Mouse (Mus musculus): ENCODE results near the gene Coro7.
"Not testable (repeated sequence)": the region's sequence is repeated elsewhere in the genome, so short reads cannot be mapped to it uniquely, and the experiment has no call there.

DNA sequence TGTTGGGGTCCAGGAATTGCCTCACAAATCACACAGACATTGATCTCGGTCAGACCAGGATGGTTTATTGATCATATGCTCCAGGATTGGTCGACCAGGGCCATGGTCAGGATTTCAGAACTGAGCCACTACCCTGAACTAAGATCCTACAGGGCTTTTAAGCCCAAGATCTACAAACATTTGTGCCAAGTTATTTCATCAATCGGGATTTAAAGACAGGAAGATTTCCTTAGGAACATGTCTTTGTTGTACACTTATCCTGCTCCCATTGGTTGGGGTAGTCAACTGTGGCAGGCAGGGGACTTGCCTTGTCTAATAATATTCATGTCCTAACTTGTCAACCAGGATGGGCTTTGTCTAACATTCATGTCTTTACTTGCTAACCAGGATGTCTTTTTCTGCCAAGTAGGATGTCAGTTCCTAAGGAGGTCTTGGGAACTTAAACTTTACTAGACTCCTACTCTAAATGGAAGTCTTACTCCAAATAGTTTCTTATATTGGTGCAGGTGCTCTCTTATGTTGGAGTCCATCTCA lies 1.4 kb upstream of the Coro7 start:
- TF ChIP-seq CTCF, EP300 (IDR thresholded peaks at IDR 0.05; ENCODE audit: low read depth): not testable (repeated sequence)
